Mouse (Mus musculus): ENCODE results near the gene Slc35a3.

- TF ChIP-seq CTCF (IDR thresholded peaks at IDR 0.05; ENCODE audit: extremely low read depth, insufficient read depth, insufficient read length, insufficient replicate concordance) (no peak), POLR2A (IDR thresholded peaks at IDR 0.05; ENCODE audit: low read depth, low read length) (no peak)
These were observed 56.3 kb downstream of the Slc35a3 start for GRCm38 (mm10) chr3:116656184-116656965.

Data from spleen, adult 2 months (tissue).